Mouse (Mus musculus) CD4-positive, CD25-positive, alpha-beta regulatory T cell, adult 4 months (primary cell): ENCODE results near the gene Ptpn1. TPM values are rescaled to one million over a fixed set of nuclear protein-coding genes. Genes with fewer than 3 reads are reported as not detected.
A peak's percentile ranks its signal among the peaks of the same experiment; 100 is the strongest.

Experiments
- ATAC-seq: one replicate; pipeline ENCODE4 v1.8.0; 2017
- polyA plus RNA-seq, 2 experiments: library from polyadenylated mRNA; unstranded; fragments of 100-300 nt; shearing (Covaris generic); gene quantifications; one replicate each; pipeline ENCODE4 v1.2.1; 2017

Gene Ptpn1
- polyA plus RNA-seq, 2 experiments from 2014 or later, result 99.2 to 126 TPM

DNA sequence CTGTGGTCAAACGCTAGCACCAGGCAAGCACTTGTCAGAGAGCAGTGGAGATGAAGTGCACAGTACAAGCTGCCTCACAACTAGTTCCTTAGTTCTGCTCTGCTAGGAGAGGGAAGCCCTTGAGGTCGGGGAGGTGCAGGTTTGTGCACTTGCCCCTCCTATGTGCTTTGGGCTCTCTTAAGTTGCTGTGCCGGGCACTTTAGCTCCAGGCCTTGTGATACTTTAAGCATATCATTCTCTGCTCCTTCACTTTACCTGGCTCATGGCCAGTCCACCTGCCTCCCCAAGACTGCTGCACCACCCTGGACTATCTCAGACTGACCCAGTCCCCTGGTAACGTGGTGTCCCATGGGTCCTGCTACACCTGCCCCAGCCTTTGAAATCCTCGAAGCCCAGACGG lies 16.2 kb downstream of the Ptpn1 start:
- no peak for ATAC-seq

DNA sequence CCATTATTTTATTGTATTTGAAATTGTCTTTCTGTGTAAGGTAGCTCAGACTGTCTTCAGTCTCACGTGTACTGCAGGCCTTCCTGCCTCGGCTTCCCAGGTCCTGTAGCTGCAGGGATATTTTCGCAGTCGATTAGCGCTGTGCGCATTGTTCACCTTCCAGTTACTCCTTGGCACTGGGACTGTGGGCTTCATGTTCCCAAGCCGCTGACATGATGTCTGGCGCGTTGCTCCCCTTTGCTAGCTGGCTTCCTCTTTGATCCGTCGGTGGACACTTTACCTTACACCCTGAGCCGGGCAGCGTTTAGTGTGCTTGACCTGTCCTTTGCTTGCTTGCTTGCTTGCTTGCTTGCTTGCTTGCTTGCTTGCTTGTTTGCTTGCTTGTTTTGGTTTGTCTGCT lies 16.7 kb downstream of the Ptpn1 start:
- ATAC-seq, result no peak

- ATAC-seq, result peak; percentile 51
Observed at GRCm38 (mm10) chr2:167949250-167949649, 17.4 kb downstream of the Ptpn1 start.

GRCm38 (mm10) chr2:167949808-167950207 lies 18.0 kb downstream of the Ptpn1 start:
- peak; percentile 28 for ATAC-seq

DNA sequence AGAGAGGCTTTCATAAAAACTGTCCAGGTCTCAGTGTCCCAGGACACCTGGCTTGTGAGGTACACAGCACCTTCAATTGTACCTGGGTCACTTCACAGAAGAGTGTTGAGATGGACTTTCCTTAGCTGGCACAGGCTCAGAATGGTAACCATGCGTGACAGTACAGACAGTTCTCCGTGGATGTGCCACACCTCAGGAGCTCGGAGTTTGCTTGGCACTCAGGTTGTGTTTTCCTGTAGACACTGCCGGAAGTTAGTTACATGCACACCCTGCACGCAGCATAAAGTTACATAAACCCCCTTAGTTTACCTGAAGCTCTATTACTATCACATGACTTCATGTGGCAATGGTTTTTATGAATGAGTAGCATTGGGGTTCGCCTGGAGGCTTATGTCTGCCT lies 18.8 kb downstream of the Ptpn1 start:
- ATAC-seq, result peak; percentile 18

DNA sequence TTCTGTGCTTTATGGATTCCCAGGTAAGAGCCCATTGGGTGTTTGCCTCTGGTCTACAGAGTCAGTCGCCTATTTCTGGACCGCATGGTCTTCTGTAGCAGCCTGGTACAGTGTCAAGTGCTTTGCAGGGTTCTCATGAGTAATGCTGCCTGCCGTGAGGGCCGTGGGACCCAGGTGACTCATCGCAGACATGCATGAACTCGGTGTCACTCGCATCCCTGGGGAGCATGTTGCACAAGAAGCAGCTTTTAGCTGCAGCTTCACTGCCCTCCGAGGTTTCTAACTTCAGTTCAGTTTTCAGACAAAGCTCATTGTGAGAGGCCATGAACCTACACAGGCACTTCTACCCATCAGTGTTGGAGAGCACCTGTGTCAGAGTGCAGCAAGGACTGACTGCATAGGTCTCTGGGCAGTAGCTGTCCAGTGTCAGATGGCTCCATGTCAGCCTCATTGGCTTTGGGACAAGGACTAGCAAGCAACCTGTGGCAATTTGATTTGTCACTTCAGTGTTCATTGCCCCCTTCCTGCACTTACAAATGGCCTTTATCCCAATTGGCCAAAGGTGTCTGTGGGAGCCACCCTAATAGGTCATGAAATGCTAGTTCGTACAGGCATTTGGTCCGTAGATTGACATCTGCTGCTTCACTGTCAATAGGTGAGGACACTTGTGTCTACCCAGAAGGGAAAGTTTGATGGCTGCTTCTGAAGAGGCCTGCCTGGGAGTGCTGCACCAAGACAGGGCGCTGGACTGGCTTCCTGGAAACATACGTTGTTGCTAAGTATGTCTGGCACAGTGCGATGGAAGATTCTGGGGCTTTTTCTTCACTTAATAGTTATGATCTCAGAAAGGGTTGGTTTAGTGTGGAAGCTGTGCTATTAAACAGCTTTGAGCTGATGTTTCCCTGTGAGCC lies 19.7 kb downstream of the Ptpn1 start:
- peak; percentile 58 for ATAC-seq

DNA sequence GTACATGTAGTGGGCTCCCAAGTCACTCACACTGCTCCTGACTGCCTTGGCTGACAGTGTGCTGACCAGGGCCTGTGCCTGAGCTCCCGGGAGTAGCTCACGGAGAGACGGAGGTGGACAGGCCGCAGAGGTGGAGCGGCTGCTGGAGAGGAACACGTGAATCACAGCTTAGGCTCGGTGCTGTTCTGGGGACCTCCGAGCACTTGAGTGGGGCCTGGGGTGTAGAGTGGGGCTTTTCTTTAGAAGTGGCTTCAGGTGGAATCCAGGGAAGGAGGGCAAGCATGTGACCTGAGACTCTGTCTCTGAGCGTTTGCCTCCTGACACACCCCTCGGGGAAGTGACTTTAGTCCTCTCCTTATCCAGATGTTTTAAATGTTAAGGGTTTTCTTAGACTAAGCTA lies 22.0 kb downstream of the Ptpn1 start:
- ATAC-seq, result no peak

DNA sequence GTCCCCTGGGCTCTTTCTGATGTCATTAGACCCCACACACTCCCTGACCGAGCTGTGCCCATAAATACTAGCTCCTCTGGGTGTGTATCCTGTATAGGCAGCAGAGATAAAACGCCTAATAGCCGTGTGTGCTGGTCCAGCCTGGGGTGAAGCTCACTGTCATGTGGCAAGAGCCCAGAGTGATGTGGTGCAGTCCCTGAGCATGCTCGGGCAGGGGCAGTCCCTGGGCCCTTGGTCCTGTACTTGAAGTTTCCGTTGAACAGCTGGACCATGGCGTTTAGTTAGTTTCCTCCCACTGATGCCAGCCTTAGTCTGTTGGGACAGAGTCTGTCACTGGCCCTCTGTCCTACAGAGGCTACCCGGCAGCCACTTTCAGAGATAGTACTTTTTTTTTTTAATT lies 23.1 kb downstream of the Ptpn1 start:
- no peak for ATAC-seq

GRCm38 (mm10) chr2:167957539-167957938 lies 25.7 kb downstream of the Ptpn1 start:
- ATAC-seq, result no peak

GRCm38 (mm10) chr2:167958082-167958788 lies 26.4 kb downstream of the Ptpn1 start:
- ATAC-seq, result no peak

DNA sequence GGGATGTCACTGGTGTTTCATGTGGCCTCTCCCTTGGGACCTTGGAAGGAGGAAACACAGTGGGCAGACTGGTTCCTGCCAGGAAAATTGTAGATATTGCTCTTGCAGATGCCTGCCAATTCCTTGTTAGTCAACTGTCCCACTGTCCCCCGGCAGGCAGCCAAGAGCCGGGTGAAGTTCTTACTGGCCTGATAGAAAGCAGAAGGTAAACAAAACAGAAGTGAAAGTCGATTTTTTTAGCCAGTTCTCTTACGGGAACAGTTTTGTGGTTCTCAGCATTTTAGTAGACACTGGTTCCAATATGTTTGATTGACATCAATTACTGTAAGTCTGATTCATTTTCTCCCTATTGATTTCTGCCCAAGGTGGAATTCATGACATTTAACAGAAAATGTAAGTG lies 27.0 kb downstream of the Ptpn1 start:
- ATAC-seq, result peak; percentile 21

DNA sequence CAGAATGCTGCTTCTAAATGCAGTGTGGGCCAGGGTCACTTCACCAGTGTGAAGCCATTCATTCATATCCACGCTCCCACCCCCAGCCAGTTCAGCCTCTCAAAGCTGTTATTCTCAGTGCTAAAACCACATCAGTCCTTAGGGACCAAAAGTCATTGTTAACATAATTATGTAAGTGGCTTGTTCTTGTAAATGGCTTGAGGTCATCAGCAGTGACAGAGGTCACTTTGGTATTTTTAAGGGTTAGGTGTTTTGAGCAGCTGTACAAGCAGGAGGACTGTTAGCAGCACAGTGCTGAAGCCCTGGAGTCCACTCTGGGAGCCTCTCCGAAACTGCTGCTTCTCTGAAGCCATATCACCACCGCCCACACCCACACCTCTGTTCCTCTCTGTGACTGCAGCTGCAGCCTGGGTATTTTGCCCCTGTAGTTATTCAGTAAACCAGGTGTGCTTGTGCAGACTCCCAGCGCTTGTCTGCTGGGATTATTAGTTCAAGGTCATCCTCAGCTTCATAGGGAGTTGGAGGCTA lies 27.6 kb downstream of the Ptpn1 start:
- peak; percentile 24 for ATAC-seq

DNA sequence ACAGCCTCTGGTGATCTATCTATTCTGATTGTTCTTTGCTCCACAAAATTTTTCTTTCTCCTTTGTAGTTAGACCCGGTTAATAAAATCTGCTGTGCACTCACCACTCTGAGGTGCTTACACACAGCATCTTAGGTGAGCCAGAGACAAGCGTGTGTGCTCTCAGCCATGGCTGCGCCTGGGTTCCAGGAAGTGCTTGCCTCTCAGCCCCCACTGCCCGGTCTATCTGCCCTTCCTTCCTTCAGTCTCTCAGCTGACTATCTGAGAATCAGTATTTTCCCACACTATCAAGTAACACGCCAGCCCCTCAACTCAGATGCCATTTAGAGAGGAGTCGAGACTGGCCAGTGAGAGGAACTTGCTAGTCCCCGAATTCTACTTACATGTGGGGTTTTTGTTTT lies 28.1 kb downstream of the Ptpn1 start:
- ATAC-seq, result peak; percentile 62

DNA sequence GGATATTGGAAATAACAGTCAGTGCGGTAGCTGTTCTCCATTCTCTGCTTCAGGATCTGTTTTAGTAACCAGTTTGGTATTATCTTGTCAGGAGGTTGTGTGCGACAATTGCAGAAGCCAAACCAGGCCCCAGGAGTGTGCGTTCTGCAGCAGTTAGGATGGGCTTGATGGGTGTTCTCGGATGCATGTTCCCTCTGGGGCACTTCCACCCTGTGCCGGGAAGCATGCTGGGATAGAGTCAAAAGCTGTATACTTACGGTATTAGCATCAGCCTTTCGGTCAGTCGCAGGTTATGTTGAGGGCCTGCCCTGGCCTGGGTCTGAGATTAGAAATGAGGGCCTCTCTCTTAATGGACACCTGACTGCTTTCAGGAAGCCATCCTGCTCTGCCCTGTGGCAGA lies 28.7 kb downstream of the Ptpn1 start:
- no peak for ATAC-seq

- peak; percentile 29 for ATAC-seq
Observed at GRCm38 (mm10) chr2:167962347-167962746, 30.5 kb downstream of the Ptpn1 start.

GRCm38 (mm10) chr2:167963176-167963575 lies 31.3 kb downstream of the Ptpn1 start:
- ATAC-seq, result no peak

DNA sequence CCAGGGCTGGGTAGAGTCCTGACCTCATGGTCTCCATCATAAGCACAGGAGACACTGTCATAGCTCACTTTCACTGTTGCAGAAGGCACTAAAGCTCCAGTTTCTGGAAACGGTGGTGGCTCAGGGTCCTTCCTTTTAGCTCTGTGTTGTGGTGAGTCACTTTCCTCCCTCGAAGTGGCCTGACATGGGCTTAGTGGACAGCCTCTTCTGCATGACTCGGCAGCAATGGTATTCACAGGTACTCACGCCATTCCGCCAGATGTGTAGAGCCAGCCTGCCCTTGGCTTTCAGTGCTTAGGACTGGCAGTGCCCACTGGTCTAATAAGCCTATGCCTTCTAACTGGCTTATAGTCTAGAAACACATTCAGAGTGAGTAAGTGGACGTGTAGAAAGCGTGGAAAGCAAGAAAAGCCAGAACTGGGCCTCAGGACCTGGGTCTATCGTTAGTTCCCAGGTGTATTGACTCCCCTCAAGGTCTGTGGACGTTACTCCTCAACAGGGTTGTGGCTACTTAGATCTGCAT lies 32.0 kb downstream of the Ptpn1 start:
- ATAC-seq, result no peak

- ATAC-seq, result no peak
Observed at GRCm38 (mm10) chr2:167964320-167964719, 32.5 kb downstream of the Ptpn1 start.

- no peak for ATAC-seq
Observed at GRCm38 (mm10) chr2:167965911-167966310, 34.1 kb downstream of the Ptpn1 start.

GRCm38 (mm10) chr2:167968504-167968903 lies 36.6 kb downstream of the Ptpn1 start:
- ATAC-seq, result no peak

DNA sequence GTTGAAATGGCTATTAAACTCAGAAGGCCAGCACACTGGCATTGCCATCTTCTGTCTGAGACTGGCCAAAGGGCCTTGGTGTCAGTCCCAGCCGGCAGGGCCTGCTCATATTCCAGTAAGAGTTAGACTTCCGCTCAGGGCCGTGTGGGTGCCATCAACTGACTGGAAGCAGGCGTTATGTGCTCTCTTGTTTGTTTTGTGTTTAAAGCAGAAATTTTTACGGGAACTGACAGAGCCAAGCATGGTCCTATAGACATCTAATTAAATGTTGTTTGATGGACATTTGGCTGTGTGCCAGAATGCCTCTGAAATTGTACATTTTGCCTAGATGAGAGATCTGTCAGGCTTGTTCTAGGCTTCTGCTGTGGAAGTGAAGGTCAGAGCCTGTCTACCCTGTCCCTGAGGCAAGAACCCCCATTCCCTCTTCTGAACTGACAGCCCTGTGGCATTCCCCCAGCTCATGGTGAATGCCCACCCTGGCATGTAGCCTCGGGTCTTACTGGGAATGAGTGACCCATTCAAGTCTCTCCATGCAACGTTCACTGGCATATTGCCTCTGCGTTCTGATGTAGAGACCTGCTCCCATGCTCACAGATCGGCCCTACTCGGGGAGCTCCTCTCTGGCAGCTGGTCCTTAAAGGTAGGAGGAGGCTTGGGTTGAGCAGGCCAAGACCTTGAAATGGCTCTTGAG lies 38.1 kb downstream of the Ptpn1 start:
- no peak for ATAC-seq

DNA sequence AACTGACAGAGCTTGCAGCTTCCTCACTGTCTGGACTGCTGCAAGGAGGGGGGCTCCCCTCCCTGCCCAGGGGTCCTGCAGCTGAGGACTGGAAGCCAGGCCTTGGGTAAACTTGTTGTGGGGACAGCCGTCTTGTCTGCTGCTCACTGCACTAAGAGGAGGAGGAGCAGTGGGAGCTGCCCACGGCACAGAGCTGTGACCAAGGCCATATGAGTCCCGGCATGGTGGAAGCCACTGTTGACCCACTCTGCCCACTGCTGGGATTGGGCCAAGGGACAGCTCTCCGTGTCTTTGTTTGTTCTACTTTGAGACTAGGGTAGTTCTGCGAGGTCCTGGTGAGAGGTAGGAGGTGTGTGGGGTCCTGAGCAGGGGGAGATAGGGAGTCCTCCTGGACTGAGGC lies 40.3 kb downstream of the Ptpn1 start:
- ATAC-seq, result no peak

DNA sequence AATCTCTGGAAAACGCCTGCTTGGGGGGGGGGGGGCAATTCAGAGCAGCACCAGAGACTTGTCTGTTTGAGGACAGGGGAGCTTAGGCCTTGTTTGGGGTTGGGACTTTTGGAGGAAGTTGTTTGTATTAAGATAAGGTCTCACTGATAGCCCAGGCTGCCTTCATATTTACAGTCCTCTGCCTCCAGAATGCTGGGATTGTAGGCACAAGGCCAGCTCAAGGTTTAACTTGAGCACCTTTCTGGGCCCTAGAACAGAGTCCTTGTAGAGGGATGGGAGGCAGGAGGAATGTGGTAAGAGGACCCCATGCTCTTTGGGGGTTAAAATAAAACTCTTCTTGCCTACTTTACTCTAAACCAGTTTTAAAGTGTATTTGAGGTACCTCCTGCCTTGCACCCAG lies 41.0 kb downstream of the Ptpn1 start:
- ATAC-seq, result no peak
